Mouse (Mus musculus) heart, postnatal 0 days (tissue): Measurements from ENCODE around the gene Rho. TPM values are rescaled to one million over a fixed set of nuclear protein-coding genes. Genes with fewer than 3 reads are reported as not detected.
A peak's percentile ranks its signal among the peaks of the same experiment; 100 is the strongest.

Source experiments
- ATAC-seq: fragments of 200-750 bp; cut with Nextera tagmentation; 2 replicates; pipeline ENCODE4 v1.8.0; 2017; ENCODE audit warnings: low read depth, moderate number of reproducible peaks, moderate library complexity; ENCODE audit not compliant: insufficient read depth
- DNase-seq: peaks from one replicate; pipeline ENCODE4 v3.0.0-alpha.2; 2016; ENCODE audit warnings: low spot score
- H3K27ac ChIP-seq: fragments of 300-500 bp; sonication (generic); 2 replicates; pipeline ENCODE4 v1.5.1; 2014; ENCODE audit warnings: low read depth, mild to moderate bottlenecking
- H3K27me3 ChIP-seq: fragments of 300-500 bp; sonication (generic); 2 replicates; pipeline ENCODE4 v1.6.1; 2014; ENCODE audit warnings: low read length, mixed read lengths; ENCODE audit not compliant: control insufficient read depth, insufficient read depth
- H3K36me3 ChIP-seq: fragments of 300-500 bp; sonication (generic); replicated peaks from 2 replicates; pipeline ENCODE4 v1.6.1; 2014; ENCODE audit warnings: low read length, mixed read lengths; ENCODE audit not compliant: control insufficient read depth, insufficient read depth
- H3K4me1 ChIP-seq: fragments of 300-500 bp; sonication (generic); 2 replicates; pipeline ENCODE4 v1.6.1; 2014; ENCODE audit warnings: antibody characterized with exemption; ENCODE audit not compliant: control insufficient read depth, insufficient read depth
- H3K4me2 ChIP-seq: fragments of 300-500 bp; sonication (generic); 2 replicates; pipeline ENCODE4 v1.6.1; 2014; ENCODE audit warnings: low read depth, mild to moderate bottlenecking, low read length, moderate library complexity
- H3K4me3 ChIP-seq: fragments of 300-500 bp; sonication (generic); 2 replicates; pipeline ENCODE4 v1.5.1; 2014; ENCODE audit warnings: low read depth, low read length
- H3K9ac ChIP-seq: fragments of 300-500 bp; sonication (generic); replicated peaks from 2 replicates; pipeline ENCODE4 v1.6.1; 2014; ENCODE audit warnings: low read depth, low read length, mixed read lengths
- H3K9me3 ChIP-seq: fragments of 300-500 bp; sonication (generic); replicated peaks from 2 replicates; pipeline ENCODE4 v1.6.1; 2016; ENCODE audit warnings: low read length; ENCODE audit not compliant: control insufficient read depth
- CTCF ChIP-seq: IDR thresholded peaks from 2 replicates; pipeline ENCODE4 v1.5.1; 2016; ENCODE audit warnings: antibody characterized with exemption, control low read depth, low read depth
- EP300 ChIP-seq: IDR thresholded peaks from 2 replicates; pipeline ENCODE4 v1.6.1; 2016; ENCODE audit warnings: antibody characterized with exemption, low read depth
- WGBS: fragments of 180-500 bp; shearing (Covaris S2); extraction: QIAGEN DNeasy Blood & Tissue Kit; methylation state at CpG from one replicate; pipeline ENCODE4 v1.1.7; 2014; 5-methylcytosine and 5-hydroxymethylcytosine counted together
- polyA plus RNA-seq: library from polyadenylated mRNA; unstranded; fragments of >200 nt; fragmentation: Nextera tagmentation; extraction: Ambion mirVana; gene quantifications from 2 replicates; pipeline ENCODE4 v1.2.1, GENCODE M21; 2015
- total RNA-seq: library from RNA; depleted of rRNA; stranded (reverse); fragments of >200 nt; gene quantifications from 2 replicates; pipeline ENCODE4 v1.2.3, GENCODE M21; 2014; ENCODE audit warnings: low replicate concordance

Gene Rho
- total and polyA plus RNA-seq, 2 experiments from 2014 or later = 1.3 TPM; not detected in 1

DNA sequence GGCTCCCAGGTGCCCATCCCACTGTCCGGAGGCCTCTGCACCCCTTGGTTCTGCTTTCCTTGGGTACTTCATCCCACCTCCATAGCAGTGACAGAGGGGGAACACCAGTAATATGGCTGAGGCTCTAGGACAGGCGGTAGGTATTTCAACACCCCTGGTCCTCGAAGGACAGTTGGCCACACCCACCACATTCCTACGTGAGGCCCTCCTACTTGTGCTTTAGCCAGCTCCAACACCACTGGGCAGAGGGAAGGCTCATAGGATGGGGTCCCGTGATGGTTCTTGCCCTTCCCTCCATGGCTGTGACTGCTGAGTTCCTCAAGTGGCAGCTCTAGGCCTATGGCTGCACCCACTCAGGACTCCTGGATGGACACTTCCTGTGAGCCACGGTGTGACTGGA lies 6.7 kb upstream of the Rho start:
- ATAC-seq = peak; percentile 71
- Histone ChIP-seq H3K9ac (no peak overlapping the region), H3K9me3 (no peaks in the 10 kb centered on the region), H3K27ac (no peak overlapping the region), H3K4me2 (no peak overlapping the region), H3K4me3 (no peak overlapping the region), H3K4me1 (peaks cover 18% of the 10 kb centered on the region), H3K36me3 (no peaks in the 10 kb centered on the region), H3K27me3 (no peaks in the 10 kb centered on the region)
- TF ChIP-seq CTCF (no peak), EP300 (no peak)
- WGBS = 42% methylated on average over 6 of the region's 6 CpGs
- DNase-seq = no peak

GRCm38 (mm10) chr6:115926416-115926815 lies 5.1 kb upstream of the Rho start:
- no peaks in the 10 kb centered on the region for H3K36me3 ChIP-seq
- no peak overlapping the region for H3K9ac ChIP-seq
- ATAC-seq (no peak), DNase-seq (no peak)
- H3K27ac ChIP-seq = no peak overlapping the region
- H3K4me3 ChIP-seq = no peak overlapping the region
- H3K4me2 ChIP-seq = no peak overlapping the region
- TF ChIP-seq CTCF = no peak
- no peak for TF ChIP-seq EP300
- peaks cover 18% of the 10 kb centered on the region for H3K4me1 ChIP-seq
- 89% methylated on average over 10 of the region's 10 CpGs for WGBS
- H3K9me3 ChIP-seq = no peaks in the 10 kb centered on the region
- H3K27me3 ChIP-seq = no peaks in the 10 kb centered on the region

DNA sequence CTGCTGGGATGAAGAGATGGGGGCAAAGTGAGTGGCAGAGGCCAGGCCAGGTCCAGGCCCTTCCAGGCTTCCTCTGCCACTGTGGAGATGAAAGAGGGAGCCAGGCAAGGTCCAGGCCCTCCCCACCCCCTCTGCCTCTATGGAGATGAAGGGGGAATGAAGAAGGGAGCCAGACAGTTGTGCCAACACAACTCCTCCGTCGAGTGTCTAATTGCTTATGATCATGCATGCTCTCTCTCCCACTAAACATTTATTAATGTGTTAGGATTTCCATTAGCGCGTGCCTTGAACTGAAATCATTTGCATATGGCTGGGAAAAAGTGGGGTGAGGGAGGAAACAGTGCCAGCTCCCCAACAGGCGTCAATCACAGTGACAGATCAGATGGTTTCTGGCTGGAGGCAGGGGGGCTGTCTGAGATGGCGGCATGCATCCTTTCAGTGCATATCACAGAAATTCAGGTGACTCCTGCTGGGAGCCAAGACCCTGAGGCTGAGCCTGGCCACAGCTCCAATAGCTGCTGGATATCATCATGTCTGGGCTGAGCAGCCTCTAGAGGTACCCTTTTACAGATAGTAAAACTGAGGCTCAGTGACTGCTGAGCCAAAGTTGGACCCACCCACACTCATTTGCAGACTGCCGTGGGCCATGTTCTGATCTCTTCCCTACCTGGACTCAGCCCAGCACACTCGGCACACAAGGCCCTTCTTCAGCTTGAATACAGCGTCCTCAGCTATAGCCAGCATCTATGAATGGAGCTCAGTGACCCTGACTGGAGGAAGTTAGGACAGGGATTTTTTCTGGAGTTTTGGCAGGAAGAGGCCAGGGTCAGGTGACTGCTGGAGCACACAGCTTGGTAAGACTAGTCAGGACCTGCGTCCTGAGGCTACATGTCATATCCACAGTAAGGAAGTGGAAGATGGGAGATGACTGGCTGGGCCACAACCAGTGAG lies 4.0 kb upstream of the Rho start:
- H3K27me3 ChIP-seq = no peaks in the 10 kb centered on the region
- no peaks in the 10 kb centered on the region for H3K36me3 ChIP-seq
- no peak overlapping the region for H3K4me3 ChIP-seq
- no peak for ATAC-seq
- TF ChIP-seq EP300 (no peak), CTCF (no peak)
- H3K4me2 ChIP-seq = no peak overlapping the region
- H3K9ac ChIP-seq = no peak overlapping the region
- 75% methylated on average over 10 of the region's 10 CpGs for WGBS
- no peak overlapping the region for H3K27ac ChIP-seq
- DNase-seq = no peak
- H3K9me3 ChIP-seq = no peaks in the 10 kb centered on the region
- peaks cover 18% of the 10 kb centered on the region for H3K4me1 ChIP-seq

GRCm38 (mm10) chr6:115930018-115930417 lies 1.5 kb upstream of the Rho start:
- Histone ChIP-seq H3K4me1 (peaks cover 8% of the 10 kb centered on the region; the same call in 1 of the 2 replicates), H3K9me3 (no peaks in the 10 kb centered on the region), H3K27ac (no peak overlapping the region), H3K4me2 (no peak overlapping the region), H3K4me3 (no peak overlapping the region), H3K9ac (no peak overlapping the region), H3K27me3 (no peaks in the 10 kb centered on the region), H3K36me3 (no peaks in the 10 kb centered on the region)
- DNase-seq (no peak), ATAC-seq (peak; percentile 14; the same call in 1 of the 2 replicates)
- TF ChIP-seq CTCF = no peak
- no peak for TF ChIP-seq EP300
- WGBS = 39% methylated on average over 5 of the region's 5 CpGs

DNA sequence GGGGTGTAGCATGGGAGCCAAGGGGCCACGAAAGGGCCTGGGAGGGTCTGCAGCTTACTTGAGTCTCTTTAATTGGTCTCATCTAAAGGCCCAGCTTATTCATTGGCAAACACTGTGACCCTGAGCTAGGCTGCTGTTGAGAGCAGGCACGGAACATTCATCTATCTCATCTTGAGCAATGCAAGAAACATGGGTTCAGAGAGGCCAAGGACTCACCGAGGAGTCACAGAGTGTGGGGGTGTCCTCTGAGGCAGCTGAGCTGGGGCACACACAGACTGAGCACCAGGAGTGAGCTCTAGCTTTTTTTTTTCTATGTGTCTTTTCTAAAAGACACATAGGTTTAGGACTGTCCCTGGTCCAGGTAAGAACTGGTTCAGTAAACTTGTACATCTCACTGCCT lies 843 bp downstream of the Rho start:
- Histone ChIP-seq H3K27me3 (no peaks in the 10 kb centered on the region), H3K9ac (no peak overlapping the region), H3K36me3 (no peaks in the 10 kb centered on the region), H3K9me3 (no peaks in the 10 kb centered on the region), H3K4me3 (no peak overlapping the region), H3K4me1 (peaks cover 8% of the 10 kb centered on the region; the same call in 1 of the 2 replicates), H3K4me2 (no peak overlapping the region), H3K27ac (no peak overlapping the region)
- no peak for DNase-seq
- 84% methylated on average over 3 of the region's 3 CpGs for WGBS
- no peak for ATAC-seq
- TF ChIP-seq EP300 = no peak

DNA sequence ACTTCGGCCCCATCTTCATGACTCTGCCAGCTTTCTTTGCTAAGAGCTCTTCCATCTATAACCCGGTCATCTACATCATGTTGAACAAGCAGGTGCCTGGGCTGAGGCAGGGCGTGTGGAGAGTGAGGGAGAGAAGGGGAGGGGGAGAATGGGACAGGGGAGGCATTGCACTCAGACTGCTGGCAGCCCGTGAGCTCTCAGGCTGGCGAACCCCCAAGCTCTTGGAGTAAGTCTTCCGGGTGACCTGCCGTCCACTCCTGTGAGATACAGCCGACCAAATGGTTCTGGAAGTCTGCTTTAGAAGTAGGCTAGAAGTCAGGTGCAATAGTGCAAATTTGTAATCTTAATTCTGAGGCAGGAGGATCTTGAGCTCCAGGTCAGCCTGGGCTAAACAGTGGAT lies 4.0 kb downstream of the Rho start:
- Histone ChIP-seq H3K4me1 (no peaks in the 10 kb centered on the region), H3K9ac (no peak overlapping the region), H3K9me3 (0 out of 2 replicates have a peak, but pooled peaks cover 6% of the 10 kb centered on the region), H3K27me3 (no peaks in the 10 kb centered on the region), H3K27ac (no peak overlapping the region), H3K4me2 (no peak overlapping the region), H3K36me3 (no peaks in the 10 kb centered on the region), H3K4me3 (no peak overlapping the region)
- 71% methylated on average over 8 of the region's 8 CpGs for WGBS
- TF ChIP-seq EP300 (no peak), CTCF (no peak)
- DNase-seq = no peak
- no peak for ATAC-seq
